Mouse (Mus musculus): ENCODE data around the gene Gng7.
"Not testable (repeated sequence)": the region's sequence is repeated elsewhere in the genome, so short reads cannot be mapped to it uniquely, and the experiment has no call there.

The Gng7 gene

DNA sequence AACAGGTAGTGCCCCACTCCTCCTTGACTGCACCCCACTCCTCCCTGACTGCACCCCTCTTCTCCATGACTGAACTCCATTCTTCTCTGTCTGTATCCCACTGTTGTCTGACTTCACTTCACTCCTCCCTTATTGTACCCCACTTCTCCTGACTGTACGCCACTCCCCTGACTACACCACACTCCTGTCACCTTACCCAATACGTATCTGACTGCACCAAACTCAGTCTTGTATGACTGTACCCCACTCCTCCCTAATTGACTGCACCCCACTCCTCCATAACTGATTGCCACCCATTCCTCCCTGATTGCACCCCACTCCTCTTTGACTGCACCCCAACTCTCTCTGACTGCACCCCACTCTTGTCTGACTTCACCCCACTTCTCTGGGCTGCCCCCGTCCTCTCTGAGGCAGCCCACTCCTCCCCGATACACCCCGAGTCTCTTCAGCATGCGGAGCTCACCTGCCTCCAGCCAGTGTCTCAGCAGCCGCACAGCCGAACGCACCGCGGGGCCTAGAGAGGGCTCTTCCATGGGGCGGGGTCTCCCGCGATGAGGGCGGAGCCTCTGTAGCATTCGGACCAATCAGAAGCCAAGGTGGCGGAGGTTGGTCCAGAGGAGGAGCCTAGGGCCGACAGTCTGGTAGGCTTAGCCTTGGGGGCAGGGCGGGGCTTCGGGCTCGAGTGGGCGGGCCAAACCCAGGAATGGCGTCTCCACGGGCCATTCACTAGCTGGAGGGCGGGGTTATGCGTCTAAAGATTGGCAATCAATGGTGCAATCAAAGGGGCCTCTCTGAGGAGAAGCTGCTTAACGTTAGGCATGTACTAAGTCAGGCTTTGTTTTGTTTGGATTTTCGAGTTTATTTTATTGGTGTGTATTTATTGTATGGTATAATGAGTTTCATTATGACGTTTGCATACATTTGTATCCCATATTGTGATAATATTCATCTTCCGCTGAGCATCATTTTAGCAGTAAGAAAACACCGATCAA is at the start of gene Gng7:
Gng7 (minus strand) TSS at position 553 of the 992 bp plus-strand sequence.
- peak; percentile 98 for DNase-seq (ENCODE audit: low spot score)

DNA sequence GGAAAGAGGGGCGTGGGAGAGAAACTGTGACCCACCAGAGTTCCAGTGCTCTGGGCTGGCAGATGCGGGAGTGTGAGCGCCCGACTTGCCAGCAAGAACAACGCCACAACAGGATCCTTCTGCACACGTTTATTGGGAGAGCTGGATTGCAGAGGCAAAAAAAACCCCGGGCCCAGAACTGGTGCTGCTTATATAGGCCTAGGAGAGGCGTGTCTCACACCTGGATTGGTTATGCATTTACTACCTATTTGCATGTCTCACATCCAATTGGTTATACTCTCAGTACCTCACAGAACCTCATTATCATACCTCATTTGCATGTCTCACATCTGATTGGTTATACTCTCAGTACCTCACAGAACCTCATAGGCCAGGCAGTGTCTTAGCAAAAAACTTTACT is 49.8 kb upstream of the Gng7 start:
- DNase-seq (ENCODE audit: low spot score): not testable (repeated sequence)

DNA sequence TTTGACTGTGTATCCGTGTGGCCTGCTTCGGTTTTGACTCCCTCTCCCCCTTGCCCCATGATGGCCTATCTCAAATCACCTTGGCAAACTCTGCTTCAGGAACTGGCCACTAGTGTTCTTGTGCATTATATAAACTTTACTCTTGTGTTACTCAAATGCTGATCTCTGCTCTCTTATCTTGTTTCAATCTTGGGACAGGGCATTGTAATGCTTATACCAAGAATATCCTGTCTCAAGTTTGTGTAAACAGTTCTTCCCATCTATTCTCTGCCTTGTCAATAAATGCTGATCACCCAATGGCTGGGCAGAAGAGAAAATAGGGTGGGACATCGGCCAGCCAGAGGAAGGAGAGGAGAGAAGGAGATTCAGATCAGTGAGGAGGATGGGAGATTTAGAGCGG is 48.0 kb upstream of the Gng7 start:
- no peak for DNase-seq (ENCODE audit: low spot score)

DNA sequence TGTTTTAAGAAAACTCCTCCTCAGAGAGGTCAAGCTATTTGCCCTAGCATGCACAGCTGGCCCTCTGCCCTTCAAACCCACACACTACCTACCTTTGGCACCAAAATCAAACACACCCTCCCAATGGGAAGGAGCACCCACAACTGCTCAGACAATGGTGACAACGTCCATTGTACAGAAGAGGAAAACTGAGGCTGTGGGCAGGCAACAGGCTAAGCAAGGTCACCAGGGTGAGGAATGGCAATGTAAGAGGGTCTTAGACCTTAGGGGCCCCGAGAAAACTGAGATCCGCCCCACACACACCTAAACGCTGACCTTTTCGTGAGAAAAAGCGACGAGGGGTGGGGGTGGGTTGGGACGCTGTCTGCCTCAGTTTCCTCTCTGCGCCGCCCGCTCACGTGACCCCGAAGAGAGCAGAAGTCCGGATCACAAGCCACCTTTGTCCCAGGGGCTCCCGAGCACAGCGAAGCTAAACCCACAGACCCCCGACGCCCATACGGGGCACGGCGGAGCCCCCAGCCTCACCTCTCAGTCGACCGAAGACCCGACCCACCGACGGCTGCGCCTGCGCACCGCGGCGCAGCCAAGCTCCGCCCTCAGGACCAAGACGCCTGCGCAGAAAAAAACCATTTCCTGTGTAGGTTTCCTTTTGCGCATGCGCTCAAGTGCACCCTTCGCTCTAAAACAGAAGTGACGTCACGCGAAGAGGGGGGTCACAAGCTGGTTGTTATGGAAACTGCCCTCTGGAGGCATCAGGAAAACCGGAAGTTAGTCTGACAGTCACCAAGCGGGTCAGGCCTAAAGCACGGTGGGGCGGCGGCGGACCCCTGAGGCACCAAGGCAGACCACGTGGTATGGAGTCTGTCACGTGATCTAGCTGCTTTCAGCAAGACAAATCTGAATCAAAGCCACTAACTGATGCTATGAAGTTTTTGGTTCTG is 45.1 kb upstream of the Gng7 start, which contains the start of gene Sgta:
Sgta (minus strand) TSS at position 579 of the 941 bp plus-strand sequence.
- peak; percentile 100 for DNase-seq (ENCODE audit: low spot score)

DNA sequence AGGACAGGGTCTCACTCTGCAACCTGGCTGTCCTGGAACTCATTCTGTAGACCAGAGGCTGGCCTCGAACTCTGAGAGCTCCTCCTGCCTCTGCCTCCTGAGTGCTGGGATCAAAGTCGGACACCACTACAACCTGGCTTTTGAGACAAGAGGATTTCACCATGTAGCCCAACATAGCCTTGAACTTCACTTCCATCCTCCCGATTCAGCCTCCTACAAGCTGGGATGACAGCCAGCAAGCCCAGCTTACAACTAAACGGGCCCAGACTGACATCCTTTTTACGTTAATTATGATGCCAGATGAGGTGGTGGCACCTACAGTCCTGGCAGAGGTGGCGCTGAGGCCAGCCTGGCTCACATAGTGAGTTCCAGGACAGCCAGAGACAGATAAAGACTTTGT is 44.2 kb upstream of the Gng7 start:
- no peak for DNase-seq (ENCODE audit: low spot score)

DNA sequence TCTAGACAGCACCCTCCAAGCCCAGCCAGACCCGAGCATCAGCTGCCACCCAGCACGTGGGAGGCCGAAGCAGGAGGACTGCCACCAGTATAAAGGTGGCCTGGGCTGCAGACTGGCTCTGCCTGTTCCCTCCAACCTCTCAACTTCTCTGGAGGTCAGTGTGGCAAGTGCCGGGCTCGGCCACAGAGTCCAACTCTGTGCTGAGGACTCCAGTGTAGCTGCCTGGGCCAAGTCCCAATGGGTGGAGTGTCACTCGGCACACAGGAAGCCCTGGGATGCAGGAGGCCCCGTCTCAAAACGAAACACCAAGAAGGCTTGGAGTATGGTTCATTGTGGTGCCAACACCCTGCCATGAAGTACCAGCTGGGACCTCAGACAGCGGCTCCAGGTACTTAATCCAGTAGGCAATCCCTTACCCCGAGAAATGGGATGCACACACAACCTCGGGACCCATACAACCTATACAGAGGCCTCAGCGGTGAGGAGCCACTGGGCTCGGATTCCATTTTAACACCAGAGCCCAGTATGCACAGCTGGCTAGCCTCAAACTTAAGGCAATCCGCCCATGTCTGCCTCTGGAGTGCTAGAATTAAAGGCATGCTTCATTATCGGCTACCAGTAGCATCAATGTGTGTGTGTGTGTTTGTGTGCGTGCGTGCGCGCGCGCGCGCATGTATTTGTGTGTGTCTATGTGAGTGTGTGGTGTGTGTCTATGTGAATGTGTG is 42.8 kb upstream of the Gng7 start:
- no peak for DNase-seq (ENCODE audit: low spot score)

DNA sequence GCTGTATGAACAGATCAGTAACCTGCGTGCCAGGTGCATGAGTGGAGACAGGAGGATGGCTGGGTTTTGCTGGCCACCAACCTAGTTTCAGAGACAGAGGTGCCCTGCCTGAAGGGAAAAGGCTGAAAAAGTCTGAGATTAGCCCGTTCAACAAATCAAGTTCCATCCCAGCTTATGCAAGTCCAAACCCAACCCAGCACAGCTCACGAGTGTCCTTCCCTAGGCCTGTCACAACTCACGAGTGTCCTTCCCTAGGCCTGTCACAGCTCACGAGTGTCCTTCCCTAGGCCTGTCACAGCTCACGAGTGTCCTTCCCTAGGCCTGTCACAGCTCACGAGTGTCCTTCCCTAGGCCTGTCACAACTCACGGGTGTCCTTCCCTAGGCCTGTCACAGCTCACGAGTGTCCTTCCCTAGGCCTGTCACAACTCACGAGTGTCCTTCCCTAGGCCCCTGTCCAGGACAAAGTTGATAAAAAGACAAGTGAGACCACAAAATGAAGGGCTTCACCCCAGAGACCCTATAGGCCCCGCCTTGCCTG is 41.1 kb upstream of the Gng7 start:
- not testable (repeated sequence) for DNase-seq (ENCODE audit: low spot score)

DNA sequence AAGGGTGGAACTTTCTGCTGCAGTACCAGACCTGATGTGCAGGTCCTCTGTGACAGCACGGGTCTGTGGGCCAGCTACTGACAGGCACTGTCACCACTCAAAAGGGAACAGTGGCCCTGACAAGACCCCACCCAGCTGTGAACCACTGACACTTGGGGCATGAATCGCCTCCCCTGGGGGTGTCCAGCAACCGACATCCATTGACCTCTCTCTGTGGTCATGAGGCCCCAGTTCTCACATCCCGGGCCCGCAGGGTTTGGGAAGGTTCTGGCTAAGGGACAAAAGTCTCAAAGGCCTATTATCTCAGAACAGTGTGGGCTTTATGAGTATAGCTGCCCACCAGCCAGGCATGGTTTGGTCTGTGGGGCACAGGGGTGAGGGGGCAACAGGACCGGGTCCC is 40.4 kb upstream of the Gng7 start:
- no peak for DNase-seq (ENCODE audit: low spot score)

DNA sequence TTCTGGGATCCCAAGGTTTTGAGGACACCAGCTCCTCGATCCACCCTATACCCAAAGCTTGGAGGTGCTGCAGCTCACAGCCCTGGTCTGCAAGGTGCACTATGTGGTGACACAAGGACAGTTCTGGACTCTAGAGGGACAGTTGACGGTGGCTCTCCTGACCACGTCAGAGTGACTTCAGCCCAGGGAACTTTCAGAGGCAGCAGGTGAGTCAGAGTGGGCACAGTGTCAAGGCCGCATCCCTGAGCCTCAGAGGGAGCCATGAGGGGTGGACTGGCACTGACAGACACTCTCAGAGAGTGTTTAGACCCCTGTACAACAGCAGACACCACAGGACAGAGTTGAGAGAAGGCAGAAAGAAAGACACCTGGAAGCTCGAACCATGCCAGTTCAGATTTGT is 37.8 kb upstream of the Gng7 start:
- DNase-seq (ENCODE audit: low spot score): no peak

DNA sequence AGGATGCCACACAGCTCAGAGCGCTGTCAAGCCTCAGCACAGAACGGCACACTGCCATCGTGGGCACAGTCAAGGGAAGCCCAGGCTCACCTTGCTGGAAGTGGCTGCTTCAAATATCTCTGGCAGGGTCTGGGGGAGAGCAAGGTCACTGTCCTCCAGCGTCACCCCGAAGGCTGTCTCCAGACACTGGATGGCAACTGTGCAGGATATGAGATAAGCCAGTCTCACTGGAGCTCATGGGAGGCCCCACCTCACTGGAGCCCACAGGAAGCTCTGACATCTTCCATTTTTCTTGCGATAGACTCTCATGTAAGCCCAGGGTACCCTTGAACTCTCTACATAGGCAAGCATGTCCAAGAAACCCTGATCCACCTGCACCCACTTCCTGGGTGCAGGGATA is 36.4 kb upstream of the Gng7 start:
- DNase-seq (ENCODE audit: low spot score): no peak

DNA sequence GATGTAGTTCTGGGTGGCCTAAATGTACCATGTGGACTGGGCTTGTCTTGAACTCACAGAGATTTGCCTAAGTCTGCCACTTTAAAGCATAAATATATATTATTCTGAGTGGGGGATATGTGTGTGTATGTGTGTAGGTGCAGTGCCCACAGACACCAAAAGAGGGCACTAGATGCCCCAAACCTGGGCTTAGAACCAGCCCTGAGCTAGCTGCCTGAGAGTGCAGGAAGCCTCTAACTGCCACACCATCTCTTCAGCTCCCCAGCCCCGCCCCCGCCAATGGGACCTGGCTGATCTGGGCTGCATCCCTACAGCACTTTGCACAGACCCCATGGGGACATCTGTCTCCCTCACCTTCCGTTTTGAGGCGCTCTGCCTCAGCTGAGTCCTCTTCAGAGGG is 35.9 kb upstream of the Gng7 start:
- DNase-seq (ENCODE audit: low spot score): no peak

DNA sequence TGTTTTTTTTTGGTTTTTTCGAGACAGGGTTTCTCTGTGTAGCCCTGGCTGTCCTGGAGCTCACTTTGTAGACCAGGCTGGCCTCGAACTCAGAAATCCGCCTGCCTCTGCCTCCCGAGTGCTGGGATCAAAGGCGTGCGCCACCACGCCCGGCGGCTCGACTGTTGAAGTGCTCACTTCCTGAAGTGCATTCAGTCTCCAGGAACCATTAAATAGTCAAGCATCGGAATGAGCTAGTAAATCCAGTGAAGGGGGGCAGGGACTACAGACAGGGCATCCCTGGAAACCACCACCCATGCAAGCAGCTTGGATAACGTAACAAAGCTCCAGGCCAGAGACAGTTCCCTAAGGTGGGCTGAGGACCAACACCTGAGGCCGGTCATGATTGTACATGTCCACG is 30.5 kb upstream of the Gng7 start:
- DNase-seq (ENCODE audit: low spot score): not testable (repeated sequence)

DNA sequence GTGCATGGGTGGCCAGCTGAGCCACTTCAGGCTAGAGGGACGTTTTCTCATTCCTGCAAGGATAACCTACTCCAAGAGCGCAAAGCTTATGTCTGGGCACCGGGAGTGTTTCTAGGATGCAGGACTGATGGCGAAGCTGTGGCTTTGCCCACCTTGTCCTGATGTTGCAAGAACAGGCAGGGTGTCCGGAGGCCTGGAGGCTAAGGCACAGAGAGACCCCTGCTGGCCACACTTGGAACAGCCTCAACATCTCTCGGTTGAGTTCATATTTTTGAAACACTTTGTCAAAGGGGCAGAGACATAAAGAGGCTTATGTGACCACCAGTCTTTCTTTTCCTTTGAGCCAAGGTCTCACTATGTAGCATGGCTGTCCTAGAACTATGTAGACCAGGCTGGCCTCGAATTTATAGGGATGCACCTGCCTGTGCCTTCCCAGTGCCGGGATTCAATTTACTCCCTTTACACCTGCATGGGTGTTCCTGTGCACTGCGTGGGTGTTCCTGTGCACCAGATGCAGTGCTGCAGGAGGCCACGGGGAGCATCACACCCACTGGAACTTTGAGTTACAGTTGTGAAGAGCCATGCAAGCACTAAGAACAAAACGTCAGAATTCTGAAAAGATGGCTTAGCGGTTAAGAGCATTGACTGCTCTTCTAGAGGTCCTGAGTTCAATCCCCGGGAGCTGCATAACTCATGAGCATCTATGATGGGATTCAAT is 26.9 kb upstream of the Gng7 start:
- no peak for DNase-seq (ENCODE audit: low spot score)

DNA sequence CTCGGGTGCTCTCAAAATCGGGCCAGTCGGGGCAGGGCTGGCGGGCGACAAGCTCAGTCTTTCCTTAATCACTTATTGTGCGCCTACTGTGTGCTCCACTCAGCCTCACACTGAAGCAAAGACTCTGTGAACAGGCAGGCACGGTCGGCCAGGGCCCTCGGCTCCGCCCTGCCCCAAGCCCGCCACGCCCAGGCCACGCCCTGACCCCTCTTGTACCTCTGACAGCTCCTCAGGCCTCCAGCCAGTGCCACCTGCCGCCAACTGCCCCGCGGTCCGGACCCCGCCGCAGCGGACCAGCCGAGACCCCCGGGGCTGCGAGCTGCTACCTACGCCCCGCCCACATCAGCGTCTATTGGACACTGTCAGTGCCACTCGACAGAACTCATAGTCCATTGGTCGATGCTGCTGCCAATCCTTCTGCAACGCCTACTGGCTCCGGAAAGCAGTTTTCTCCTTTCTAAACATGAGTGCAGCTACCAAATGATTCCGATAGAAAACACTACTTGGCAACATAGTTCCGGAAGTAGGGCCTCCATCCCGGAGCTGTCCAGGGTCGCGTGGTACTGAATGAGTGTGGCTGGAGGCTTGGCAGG is 22.3 kb upstream of the Gng7 start, which contains the start of gene Slc39a3:
Slc39a3 (minus strand) TSS at position 439 of the 593 bp plus-strand sequence.
- peak; percentile 97 for DNase-seq (ENCODE audit: low spot score)

DNA sequence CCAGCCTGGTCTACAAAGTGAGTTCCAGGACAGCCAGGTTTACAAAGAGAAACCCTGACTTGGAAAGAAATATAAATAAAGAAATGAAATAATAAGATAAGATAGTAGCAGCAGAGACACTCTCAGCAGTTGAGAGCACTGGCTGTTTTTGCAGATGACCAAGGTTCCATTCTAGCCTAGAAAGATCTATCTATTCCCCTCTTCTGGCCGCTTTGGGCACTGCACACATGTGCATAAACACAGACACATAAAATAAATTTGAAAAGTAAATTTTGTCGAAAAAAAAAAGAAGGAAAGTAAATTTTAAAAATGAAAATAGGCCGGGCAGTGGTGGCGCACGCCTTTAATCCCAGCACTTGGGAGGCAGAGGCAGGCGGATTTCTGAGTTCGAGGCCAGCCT is 21.5 kb upstream of the Gng7 start:
- DNase-seq (ENCODE audit: low spot score): no peak

DNA sequence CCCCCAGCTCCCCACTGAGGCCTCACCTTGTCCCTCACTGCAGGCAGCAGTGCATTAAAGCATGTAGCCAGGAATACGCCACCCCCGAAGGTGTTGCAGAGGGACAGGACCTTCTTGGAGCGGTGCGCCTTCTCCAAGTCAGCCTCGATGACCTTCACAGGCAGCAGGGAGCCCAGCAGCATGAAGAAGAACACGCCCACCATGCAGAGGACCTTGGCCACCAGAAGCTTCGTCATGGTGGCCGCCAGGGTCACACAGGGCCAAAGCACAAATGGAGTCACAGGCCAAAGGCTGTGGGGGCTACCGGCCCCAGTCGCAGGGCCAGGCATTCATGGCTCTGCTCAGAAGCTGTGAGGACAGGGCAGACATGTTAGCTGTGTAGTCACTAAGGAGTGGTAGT is 18.8 kb upstream of the Gng7 start:
- no peak for DNase-seq (ENCODE audit: low spot score)

DNA sequence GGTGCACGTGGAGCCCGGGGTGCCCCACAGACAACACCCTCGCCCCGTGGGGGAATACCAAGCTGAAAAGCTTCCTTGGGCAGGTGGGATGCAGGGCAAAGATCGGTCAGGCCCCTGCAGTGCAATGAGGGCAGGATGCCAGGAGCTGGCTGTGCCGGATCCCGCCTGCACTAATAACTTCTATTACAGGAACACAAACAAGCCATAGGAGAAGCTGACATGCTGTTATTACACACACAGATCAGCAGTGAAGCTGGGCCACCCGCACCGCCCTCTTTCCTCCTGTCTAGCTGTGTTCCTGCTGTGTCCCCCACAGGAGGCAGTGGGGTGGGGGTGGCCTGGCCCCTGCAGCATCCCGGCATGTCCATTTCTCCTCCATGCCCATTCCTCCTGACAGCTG is 14.3 kb upstream of the Gng7 start:
- DNase-seq (ENCODE audit: low spot score): no peak

DNA sequence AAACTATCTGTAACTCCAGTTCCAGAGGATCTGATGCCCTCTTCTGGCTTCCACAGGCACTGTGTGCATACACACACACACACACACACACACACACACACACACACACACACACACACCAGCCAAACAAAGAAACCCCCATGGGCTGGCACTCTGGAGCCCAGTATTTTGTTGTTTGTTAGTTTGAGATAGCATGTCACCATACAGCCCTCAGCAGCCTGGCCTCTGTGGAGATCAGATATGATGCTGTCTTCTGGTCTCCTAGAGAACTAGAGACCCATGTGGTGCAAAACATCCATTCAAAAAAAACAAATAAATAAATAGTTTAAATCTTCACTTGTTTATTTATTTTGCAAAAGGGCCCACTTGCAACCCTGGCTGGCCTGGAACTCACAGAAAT is 13.5 kb upstream of the Gng7 start:
- DNase-seq (ENCODE audit: low spot score): no peak

DNA sequence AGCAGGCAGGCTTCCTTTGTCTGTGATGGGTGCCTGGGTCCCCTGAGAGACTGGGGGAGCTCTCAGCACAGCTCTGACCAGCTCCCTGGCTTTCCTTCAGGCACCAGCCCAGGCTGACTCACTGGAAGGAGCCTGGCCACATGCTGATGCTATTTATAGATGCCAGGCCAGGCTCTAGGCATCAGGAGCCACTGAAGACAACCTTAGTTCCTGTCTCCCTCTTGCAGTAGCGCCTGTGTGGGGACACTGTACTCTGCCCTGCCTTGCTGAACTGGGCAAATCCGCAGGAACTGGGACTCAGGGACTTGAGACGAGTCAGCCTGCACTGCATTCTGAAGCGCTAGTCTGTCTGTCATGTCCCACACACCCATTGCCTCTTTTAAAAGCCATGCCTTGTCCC is 12.6 kb upstream of the Gng7 start:
- DNase-seq (ENCODE audit: low spot score): no peak

DNA sequence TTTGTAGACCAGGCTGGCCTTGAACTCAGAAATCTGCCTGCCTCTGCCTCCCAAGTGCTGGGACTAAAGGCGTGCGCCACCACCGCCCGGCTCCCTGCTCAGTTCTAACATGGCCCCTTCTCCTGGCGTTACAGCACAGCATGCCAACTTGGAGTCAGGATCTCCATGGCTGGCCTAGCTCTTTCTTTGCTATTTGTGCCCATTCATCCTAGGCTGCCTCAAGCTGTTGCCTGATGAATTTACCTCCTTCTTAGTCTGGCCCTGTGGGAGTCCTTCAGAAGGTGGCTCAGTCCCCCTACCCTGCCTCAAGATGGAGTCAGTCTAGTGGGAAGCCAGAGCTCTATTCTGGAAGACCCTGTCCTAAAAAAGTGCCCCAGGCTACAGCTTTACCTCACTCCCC is 12.1 kb upstream of the Gng7 start:
- DNase-seq (ENCODE audit: low spot score): no peak
